Mouse (Mus musculus): ENCODE measurements around the gene Glp2r.

Glp2r gene

GRCm38 (mm10) chr11:67663437-67663836 is 107.5 kb downstream of the Glp2r start:
- DNase-seq (ENCODE audit: low spot score), result no peak

DNA sequence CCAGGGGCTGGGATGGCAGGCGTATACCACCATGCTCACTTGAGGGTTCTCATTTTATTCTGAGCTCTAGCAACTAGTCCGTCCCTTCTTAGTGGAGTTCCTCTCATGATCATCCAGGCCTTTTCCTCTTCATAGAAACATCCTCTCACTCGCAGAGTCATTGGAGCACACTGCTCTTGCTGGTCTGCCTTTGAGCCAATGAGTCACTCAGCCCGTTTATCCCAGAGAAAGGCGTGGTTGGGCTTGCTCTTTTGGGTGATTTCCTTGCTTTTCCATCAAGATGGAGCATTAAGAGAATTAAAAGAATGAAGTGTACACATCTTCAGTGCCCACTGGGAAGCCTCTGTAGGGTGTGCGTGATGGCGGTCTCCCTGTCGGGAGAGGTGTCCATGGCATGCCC is 109.5 kb downstream of the Glp2r start:
- DNase-seq (ENCODE audit: low spot score), result no peak

DNA sequence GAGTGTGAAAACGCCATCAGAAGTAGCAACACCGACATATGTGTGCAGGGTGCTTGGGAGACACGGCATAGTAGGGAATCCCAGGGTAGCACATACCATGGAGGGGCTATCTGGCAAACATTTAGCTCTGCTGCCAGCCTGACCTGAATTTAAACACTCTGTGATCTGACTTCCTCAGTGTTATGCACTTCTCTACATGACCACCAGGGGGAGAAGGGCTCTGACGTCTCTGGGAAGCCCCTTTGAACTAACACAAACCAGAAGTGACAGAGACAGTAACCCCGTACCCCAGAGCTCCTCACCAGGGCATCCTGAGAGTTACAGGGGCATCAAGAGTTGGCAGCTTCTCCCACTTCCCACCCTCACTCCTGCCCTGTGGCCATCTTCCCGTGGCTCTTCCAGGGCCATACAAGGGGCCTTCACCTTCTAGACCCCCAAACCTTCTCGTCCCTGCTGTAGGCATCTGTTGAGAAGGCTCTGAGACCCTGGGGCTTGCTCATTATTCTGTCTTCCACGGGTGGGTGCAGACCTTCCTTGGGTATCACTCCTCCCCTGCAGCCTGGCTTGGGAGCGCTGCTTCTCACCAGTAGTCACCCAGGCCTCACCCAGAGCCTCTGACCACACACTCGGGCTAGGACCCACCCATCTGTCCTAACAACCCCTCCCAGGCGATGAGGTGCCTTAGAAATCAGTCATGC is 113.1 kb downstream of the Glp2r start:
- DNase-seq (ENCODE audit: low spot score), result peak; percentile 21

GRCm38 (mm10) chr11:67656811-67657210 is 114.1 kb downstream of the Glp2r start:
- DNase-seq (ENCODE audit: low spot score), result no peak

- no peak for DNase-seq (ENCODE audit: low spot score)
Measured at GRCm38 (mm10) chr11:67656366-67656765, 114.6 kb downstream of the Glp2r start.

DNA sequence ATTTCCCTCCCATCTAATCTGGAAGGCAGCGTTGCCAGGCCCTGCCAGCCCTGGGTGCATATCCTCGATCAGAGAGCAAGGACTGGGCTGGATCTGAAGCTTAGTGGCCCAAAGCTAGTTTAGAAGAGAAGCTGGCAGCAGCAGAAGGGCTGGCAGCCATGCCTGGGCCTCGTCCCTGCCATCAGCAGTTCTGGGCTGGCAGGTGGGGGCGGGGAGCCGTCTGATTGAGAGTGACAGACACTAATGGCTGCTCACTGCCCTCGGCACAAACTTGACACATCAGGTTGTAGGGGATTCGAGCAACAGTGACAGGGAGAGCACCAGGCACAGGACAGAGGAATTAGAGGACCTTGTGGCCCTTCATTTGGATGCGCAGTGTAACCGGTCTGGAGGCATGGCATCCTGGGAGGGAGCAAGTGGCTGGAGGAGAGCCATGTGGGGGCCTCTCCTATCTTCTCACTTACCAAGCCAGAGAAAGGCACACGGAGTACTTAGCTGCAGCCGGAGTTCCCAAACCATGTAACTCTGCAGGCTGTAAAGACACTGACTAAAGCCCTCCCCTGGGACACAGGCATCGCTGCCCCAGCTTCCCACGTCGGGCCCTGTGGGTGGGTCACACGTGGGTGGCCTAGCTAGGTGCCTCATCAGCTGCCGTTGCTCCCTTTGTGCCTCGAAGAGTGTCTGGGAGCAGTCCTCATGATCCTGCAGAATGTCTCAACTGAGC is 115.6 kb downstream of the Glp2r start:
- no peak for DNase-seq (ENCODE audit: low spot score)

DNA sequence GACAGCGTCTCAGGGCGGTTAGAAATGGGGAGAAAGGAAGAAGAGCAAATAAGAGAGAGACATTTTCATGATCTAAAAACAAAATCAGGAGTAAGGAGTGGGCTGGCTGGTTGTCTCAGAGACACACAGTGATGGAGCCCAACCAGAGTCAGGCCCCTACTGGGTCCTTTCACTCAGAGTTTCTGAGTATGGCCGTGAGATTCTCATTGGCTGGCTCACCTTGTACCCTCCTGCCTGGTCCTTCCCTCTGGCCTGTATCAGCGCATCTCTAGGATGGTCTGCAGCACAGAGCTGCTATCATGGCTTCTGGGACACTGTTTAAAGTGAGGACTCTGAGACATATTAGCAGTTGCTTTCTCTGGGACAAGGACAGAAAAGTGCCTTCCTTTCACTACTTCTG is 116.4 kb downstream of the Glp2r start:
- no peak for DNase-seq (ENCODE audit: low spot score)

GRCm38 (mm10) chr11:67653521-67654090 is 117.3 kb downstream of the Glp2r start:
- no peak for DNase-seq (ENCODE audit: low spot score)

DNA sequence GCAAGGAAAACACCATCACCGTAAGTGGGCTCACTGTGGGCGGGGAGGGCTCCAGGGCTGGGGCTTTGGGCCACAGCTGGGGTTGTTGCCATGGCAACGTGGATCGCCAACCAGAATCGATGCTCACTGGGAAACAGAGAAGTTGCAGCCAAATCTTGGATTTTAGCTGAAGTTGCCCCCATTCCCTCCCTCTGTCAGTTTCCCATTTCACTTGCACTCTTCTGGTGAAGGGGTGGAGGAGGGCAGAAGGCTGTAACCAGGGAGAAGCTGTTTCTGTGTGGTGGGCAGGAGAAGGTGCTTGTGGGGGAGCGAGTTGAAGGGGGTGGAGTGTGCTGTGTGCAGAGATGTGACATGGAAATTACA is 118.1 kb downstream of the Glp2r start:
- DNase-seq (ENCODE audit: low spot score), result no peak

- no peak for DNase-seq (ENCODE audit: low spot score)
Measured at GRCm38 (mm10) chr11:67652194-67652892, 118.6 kb downstream of the Glp2r start.

- no peak for DNase-seq (ENCODE audit: low spot score)
Measured at GRCm38 (mm10) chr11:67651731-67652130, 119.2 kb downstream of the Glp2r start.

DNA sequence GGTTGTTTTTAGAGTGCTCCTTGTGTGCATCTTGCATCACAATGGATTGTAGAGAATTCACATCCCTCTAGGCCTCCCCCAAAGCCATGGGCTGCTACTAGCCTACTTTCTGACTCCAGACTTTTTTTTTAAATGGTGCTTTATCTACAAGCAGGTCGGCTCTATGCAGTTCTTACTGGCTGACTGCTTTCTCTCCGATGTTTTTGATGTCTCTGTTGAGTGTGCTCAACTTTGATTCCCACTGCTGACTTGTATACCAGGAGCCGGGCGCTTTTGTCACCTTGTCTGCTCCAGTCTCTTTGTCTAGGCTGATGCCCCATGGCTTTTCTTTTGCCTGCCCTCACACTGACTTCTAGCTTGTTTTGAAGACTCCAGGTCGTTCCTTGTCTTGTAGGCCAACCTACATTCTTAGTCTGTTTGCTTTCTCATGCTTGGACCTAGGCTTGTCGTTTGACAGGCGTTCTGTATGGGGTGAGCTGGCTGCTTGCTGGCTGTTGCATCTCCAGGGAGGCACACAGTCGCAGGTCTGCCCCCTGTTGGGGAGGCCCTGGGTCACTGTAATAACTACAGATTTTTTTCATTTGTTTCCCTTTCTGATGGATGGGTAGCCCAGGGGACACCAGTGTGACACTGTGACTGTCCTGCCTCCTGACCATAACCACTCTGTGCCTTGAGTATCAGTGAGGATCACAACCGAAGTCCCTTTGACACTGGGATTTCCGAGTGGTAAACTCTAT is 120.8 kb downstream of the Glp2r start:
- DNase-seq (ENCODE audit: low spot score), result no peak

DNA sequence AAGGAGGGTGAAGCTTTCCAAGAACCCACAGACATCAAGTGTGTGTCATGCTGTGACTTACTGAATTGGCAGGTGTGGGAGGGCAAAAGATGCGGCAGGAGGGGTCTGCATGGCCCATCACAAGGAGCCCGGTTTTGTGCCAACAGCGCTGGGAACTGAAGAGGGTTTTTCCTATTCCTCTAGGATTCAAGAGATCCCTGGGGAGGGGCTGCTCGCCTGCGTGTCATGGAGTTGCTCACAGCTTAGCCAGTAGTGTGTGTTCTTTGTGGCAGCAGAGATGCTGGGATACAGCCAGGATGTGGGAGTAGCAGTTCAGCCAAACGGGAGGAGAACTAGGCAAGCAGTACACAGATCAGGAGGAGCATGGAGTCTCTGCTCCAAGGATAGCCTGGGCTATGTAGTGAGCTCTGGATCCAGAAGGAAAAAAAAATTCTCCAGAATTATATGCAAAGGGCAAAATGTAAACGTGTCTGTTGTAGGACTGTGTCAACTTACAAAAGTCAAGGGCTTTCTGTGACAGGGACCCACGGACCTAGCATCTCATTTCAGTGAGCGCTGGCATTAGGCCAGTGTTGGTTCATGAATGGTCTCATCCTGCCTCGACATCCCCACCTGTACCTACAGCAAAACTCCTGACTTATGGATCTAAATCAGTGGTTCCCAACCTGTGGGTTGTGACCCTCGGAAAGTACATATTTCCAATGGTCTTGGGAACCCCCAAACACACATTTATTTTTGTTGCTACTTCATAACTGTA is 122.1 kb downstream of the Glp2r start:
- DNase-seq (ENCODE audit: low spot score), result no peak

- DNase-seq (ENCODE audit: low spot score), result no peak
Measured at GRCm38 (mm10) chr11:67647745-67648144, 123.2 kb downstream of the Glp2r start.

DNA sequence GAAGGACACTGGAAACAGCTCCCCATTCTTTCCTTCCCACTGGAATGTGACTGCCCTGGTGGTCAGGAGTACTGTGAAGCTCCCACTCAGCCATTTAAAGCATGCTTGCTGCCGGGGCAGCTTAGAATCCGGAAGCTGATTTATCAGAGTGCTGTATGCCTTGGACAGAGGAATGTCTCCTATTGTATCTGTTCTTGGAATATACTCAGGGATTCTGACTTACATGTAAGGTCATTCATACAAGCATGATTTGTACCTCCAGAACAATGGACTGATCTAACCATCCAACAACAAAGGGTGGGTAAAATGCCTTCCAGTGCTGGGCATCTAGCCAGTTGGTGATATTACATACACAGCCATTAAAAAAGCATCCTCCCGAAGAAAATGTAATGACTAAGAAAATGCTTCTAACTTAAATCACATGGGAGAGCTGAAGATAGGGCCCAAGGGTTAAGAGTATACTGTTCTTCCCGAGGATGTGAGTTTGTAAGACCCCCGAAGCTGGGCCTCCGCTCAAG is 126.3 kb downstream of the Glp2r start:
- no peak for DNase-seq (ENCODE audit: low spot score)

DNA sequence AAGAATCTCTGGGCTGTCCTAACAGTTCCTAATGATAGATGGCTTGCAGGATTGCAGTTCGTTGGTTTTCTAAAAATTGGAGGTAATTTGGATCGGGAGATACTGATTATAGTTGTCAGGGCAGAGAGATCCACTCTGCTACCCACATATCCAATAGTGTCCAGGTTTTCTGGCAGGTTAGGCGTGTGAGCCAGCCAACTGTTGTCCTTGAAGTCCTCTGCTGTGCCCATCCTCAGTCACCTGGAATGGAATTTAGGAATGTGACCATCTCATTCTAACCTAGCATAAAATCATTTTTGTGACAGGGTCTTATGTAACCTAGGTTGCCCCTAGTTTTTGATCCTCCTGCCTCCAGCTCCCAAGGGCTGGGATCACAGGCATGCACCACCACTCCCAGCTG is 127.5 kb downstream of the Glp2r start:
- DNase-seq (ENCODE audit: low spot score), result no peak

DNA sequence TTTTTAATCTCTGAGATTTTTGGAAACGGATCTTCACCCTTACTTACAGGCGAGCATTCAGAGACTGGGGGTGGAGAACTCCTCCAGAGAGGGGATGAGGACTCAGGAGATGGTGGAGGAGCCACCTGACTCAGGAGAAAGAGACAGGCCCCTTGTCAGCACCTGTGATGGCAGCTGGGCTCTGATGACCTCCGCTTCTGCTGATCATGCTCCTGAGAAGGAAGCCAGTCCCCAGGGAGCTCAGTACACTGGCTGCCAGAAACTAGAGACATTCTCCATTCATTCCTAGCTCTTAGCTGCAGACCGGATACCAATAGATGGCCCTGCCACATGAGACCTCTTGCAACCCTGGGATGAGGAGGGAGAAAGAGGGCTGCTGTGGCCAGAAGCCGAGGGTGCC is 128.1 kb downstream of the Glp2r start:
- no peak for DNase-seq (ENCODE audit: low spot score)

- DNase-seq (ENCODE audit: low spot score), result no peak
Measured at GRCm38 (mm10) chr11:67642421-67642820, 128.5 kb downstream of the Glp2r start.

DNA sequence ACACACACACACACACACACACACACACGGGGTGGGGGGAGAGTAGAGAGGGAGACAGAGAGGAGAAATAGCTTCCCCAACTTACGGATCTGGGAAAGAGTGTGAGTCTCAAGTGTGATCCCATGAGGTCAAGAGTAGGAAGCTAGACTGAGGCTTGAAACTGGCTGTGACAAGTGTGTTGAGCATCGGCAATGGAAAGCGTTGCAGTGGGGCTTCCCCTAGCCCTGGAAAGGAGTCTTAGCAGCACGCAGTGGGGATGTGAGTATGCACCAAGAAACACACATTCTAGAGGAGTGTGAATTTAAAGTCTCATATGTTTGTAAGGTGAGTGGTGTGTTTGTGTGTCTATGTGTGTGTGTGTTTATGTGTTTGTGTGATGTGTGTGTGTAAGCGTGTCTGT is 130.7 kb downstream of the Glp2r start:
- no peak for DNase-seq (ENCODE audit: low spot score)

DNA sequence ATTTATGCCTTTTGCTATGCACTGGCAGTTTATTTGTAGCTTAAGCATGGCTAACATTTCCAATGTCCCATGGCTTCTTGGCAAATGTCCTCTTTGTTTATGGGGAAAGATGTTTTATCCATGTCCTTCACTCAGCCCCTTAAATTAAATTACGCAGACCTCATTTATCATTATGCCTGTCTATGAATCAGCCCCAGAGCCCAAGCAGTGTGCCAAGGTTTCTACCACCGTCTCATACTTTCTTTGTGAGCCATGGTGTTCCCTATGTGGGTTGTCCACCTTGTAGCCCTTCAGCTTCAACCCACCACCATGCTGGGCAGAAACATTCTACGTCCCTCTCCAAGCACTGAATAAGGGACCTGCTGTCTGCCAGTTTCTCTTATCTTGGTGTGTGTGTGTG is 132.6 kb downstream of the Glp2r start:
- no peak for DNase-seq (ENCODE audit: low spot score)

GRCm38 (mm10) chr11:67636905-67637586 is 133.9 kb downstream of the Glp2r start:
- no peak for DNase-seq (ENCODE audit: low spot score)
